Mouse (Mus musculus) retina, embryonic 14.5 days (tissue): Measurements from ENCODE around the gene Mettl4.

Source experiments
- DNase-seq: peaks from one replicate; pipeline ENCODE4 v3.0.0-alpha.2; 2015; ENCODE audit warnings: low spot score

Mettl4 gene

DNA sequence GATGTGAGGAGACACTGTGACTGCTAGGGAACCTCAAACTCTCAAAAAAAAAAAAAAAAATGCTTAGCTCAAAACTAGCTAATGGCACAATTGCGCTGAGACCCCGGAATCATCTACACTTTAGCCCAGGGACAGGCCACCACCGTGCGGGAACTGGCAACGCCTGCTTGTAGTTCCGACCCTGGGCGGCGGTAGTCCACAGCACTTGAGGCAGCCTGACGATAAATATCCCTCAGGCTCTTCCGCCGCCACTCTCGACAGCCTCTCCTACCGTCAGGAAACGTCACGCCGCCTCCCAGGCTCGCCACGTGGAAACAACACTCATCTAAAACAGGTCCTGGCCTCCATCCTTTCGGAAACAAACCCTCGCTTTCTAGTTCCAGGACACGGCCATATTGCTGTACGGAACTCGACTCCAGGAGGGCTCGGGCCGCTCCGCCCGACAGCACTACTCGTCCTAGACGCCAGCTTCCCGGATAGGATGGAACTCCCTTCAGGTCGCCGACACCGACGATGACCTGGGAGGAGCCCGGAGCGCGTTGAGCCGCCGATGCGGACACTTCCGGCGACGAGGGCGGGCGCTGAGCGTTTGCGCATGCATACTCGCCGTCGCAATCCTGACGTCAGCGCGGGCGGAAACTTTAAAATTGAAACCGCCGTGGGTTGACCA lies at the start of gene Mettl4:
Gene Mettl4 (minus strand): TSS at position 554 of the 670 bp plus-strand sequence.
- peak; percentile 92 for DNase-seq

- DNase-seq = no peak
Observed at GRCm38 (mm10) chr17:94778871-94779482, 29.2 kb upstream of the Mettl4 start.

DNA sequence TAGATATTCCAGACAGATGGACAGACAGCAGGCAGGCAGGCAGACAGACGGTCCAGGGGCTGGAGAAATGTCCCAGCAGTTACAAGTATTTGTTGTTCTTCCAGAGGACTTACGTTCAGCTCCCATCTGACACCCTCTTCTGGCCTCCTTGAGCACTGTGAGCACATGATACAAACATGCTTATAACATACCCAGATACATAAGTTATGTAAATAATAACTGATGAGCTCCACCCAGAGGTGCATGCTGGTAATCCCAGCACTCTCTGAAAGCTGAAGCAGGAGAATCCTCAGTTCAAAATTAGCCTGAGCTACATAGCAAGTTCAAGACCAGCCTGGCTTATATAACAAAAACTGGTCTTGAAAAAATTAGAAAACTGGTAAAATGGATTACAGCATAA lies 18.7 kb upstream of the Mettl4 start:
- DNase-seq = no peak

- DNase-seq = no peak
Observed at GRCm38 (mm10) chr17:94764711-94765110, 14.9 kb upstream of the Mettl4 start.

DNA sequence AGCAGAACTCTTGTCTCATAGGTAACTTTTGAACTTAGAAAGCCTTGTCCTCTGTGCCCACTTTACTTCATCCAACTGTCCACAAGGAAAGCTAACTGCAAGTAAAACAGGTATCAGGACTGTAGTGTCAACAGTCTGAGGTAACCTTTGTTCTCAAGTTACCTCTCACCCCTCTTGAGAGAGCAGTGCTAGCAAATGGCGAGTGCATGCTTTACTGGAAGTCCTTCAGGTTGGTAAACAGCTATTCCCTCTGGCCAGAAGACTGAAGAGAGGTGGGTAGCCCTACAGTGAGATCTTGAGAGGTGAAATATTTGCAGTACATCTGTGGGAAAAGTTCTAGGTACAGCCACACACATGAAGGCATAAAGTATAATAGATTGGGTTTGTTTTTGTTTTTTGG lies 14.2 kb upstream of the Mettl4 start:
- DNase-seq = no peak

DNA sequence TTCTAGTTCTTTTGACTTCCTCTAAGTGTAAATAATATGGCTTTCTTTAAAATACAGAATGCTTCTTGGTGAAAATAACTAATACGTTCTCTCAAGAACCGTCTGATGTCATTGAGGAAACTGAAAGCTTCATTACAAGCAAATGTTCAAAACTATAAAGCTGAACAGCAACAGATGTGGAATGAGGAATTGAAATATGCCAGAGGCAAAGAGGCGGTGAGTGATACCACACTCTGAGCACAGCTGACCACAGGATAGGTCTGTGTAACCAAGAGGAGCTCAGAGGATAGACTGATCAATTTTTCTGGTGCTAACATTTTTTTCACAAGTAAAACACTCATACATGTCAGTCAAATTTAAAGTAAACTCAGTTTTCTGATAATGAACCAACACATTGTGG lies 12.6 kb upstream of the Mettl4 start:
- DNase-seq = no peak

GRCm38 (mm10) chr17:94750136-94750729 lies 414 bp upstream of the Mettl4 start:
- DNase-seq = no peak

DNA sequence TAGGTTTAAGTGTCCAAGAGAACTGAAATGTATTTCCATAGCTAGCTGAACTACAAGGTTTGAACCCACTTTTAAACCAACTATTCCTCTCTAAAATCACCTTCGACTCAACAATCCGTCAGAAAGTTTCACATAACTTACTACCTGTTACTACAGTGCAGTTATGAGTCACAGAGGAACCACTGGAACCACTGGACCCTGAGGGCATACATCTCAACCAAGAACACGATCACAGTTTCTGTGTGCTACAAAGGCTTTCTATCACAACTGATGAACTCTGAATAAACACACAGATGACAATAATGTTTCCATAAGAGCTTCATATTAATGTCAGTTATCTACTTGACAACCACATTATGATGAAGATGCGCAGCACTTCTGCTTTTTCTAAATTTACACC lies 11.6 kb downstream of the Mettl4 start:
- DNase-seq = no peak

- no peak for DNase-seq
Observed at GRCm38 (mm10) chr17:94735885-94736284, 13.9 kb downstream of the Mettl4 start.

DNA sequence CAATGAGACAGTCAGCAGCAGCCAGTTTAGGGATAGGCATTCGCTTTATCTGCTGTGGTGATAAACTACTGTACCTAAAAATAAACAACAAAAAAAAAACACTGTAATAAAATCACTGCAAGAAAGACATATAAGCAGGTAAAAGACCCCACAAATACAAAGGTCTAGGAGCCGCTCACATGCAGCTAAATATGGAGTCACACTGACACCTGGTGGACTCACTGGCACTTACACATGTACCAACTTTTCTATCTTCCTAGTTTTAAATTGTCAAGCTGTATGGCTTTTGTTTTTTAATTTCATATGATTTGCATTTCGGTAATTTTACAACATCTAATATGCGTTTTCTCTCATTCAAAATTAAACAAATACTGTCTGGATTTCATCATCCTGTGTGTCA lies 14.4 kb downstream of the Mettl4 start:
- DNase-seq = peak; percentile 53

DNA sequence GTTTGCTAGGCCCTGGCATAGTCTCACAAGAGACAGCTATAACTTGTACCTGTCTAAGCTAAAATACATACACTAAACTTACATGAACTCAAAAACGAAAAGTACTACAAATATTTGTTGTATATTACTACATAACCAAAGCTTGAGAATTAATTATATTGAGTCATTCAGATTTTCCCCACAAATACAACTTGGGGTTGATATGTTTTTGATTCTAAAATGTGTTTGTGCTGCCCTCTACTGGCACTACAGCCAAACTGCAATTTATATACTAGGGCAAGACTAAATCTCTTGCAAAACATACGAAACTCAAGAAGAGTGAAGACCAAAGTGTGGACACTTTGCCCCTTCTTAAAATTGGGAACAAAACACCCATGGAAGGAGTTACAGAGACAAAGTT lies 19.4 kb downstream of the Mettl4 start:
- DNase-seq = peak; percentile 74

- no peak for DNase-seq
Observed at GRCm38 (mm10) chr17:94726750-94727149, 23.1 kb downstream of the Mettl4 start.

GRCm38 (mm10) chr17:94673515-94674317 lies 76.1 kb downstream of the Mettl4 start:
- no peak for DNase-seq
